Mouse (Mus musculus) 3T3-L1 (cell line): Measurements from ENCODE around the gene Gm9922.

Experiments
- DNase-seq: peaks from one replicate; pipeline ENCODE4 v3.0.0-alpha.2; 2015; ENCODE audit warnings: low read depth, low spot score

Gene Gm9922

GRCm38 (mm10) chr14:101687696-101688095 is 41.9 kb downstream of the Gm9922 start:
- DNase-seq: no peak
